Mouse (Mus musculus) cerebellum, adult 2 months (tissue): ENCODE results near the gene Rb1.

Experiments
- CTCF ChIP-seq: fragments of 200-500 bp; IDR thresholded peaks from 2 replicates; pipeline ENCODE4 v1.5.1; 2011; ENCODE audit warnings: low read depth, mild to moderate bottlenecking, control low read depth, low read length, moderate library complexity, borderline replicate concordance; ENCODE audit not compliant: insufficient read depth
- POLR2A ChIP-seq: fragments of 200-500 bp; IDR thresholded peaks from 2 replicates; pipeline ENCODE4 v1.6.1; 2011; ENCODE audit warnings: low read length, control low read depth, borderline replicate concordance; ENCODE audit not compliant: insufficient read depth

DNA sequence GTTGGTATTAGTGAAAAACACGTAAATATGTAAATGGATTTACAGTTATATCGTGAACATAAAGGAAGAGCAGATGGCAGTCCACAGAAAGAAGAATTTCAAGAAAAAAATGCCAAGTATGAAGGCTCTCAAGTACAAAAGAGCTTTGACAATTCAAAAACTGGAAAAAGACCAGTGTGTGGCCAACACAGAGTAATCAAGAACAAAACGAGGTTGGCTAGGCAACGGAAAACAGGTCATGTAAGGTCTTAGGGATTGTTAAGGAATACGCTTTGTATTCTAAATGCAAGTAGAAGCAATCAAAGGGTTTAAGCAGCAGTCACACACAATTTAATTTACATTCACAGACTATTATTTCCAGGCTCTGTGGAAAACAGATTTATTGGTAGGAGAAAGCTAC lies 53.8 kb downstream of the Rb1 start:
- TF ChIP-seq POLR2A: no peak
- TF ChIP-seq CTCF: no peak
